Mouse (Mus musculus) limb, embryonic 14.5 days (tissue): ENCODE data around the gene Parm1. TPM values are rescaled to one million over a fixed set of nuclear protein-coding genes. Genes with fewer than 3 reads are reported as not detected.

Experiments
- ATAC-seq: fragments of 200-750 bp; cut with Nextera tagmentation; 2 replicates; pipeline ENCODE4 v1.8.0; 2017; ENCODE audit warnings: low read depth, moderate number of reproducible peaks, moderate TSS enrichment; ENCODE audit not compliant: low FRiP score
- DNase-seq: peaks from one replicate; pipeline ENCODE4 v3.0.0-alpha.2; 2015; ENCODE audit warnings: low spot score
- H3K27ac ChIP-seq: fragments of 300-500 bp; sonication (generic); replicated peaks from 2 replicates; pipeline ENCODE4 v1.5.1; 2014; ENCODE audit warnings: low read depth, mild to moderate bottlenecking, low read length, moderate library complexity, mixed read lengths
- H3K27me3 ChIP-seq: fragments of 300-500 bp; sonication (generic); 2 replicates; pipeline ENCODE4 v1.6.1; 2014; ENCODE audit warnings: low read length, mixed read lengths; ENCODE audit not compliant: control insufficient read depth, insufficient read depth
- H3K36me3 ChIP-seq: fragments of 300-500 bp; sonication (generic); 2 replicates; pipeline ENCODE4 v1.6.1; 2014; ENCODE audit warnings: mild to moderate bottlenecking, low read length, moderate library complexity, mixed read lengths; ENCODE audit not compliant: control insufficient read depth, insufficient read depth
- H3K4me1 ChIP-seq: fragments of 300-500 bp; sonication (generic); 2 replicates; pipeline ENCODE4 v1.6.1; 2014; ENCODE audit warnings: antibody characterized with exemption, low read length, mixed read lengths; ENCODE audit not compliant: control insufficient read depth, insufficient read depth
- H3K4me2 ChIP-seq: fragments of 300-500 bp; sonication (generic); replicated peaks from 2 replicates; pipeline ENCODE4 v1.6.1; 2014; ENCODE audit warnings: low read depth, mild to moderate bottlenecking, low read length, moderate library complexity; ENCODE audit not compliant: severe bottlenecking
- H3K4me3 ChIP-seq: fragments of 300-500 bp; sonication (generic); replicated peaks from 2 replicates; pipeline ENCODE4 v1.5.1; 2014; ENCODE audit warnings: low read length
- H3K9ac ChIP-seq: fragments of 300-500 bp; sonication (generic); 2 replicates; pipeline ENCODE4 v1.6.1; 2014; ENCODE audit warnings: mild to moderate bottlenecking, low read depth, low read length, moderate library complexity; ENCODE audit not compliant: severe bottlenecking
- H3K9me3 ChIP-seq: fragments of 300-500 bp; sonication (generic); 2 replicates; pipeline ENCODE4 v1.6.1; 2016; ENCODE audit warnings: low read length; ENCODE audit not compliant: control insufficient read depth
- POLR2A ChIP-seq: fragments of 200-500 bp; IDR thresholded peaks from 2 replicates; pipeline ENCODE4 v1.8.0; 2012; ENCODE audit warnings: inconsistent platforms, mild to moderate bottlenecking, moderate library complexity, borderline replicate concordance; ENCODE audit not compliant: insufficient read depth, insufficient read length; ENCODE audit errors: extremely low read depth
- WGBS: fragments of 180-500 bp; shearing (Covaris S2); extraction: QIAGEN DNeasy Blood & Tissue Kit; methylation state at CpG from one replicate; pipeline ENCODE4 v1.1.7; 2014; 5-methylcytosine and 5-hydroxymethylcytosine counted together
- polyA plus RNA-seq, 2 experiments: library from polyadenylated mRNA; depleted of rRNA in 1 of 2; stranded (reverse) in 1 of 2; unstranded in 1 of 2; fragments of >200 nt; fragmentation: Nextera tagmentation in 1 of 2; extraction: Ambion mirVana in 1 of 2; gene quantifications; 2 replicates each; pipeline versions ENCODE4 v1.2.1 to v1.2.3; 2012 to 2014

Parm1 gene
- polyA plus RNA-seq, 2 experiments = 20.8 to 27.0 TPM

GRCm38 (mm10) chr5:91618661-91619173 lies 101.3 kb downstream of the Parm1 start:
- Histone ChIP-seq H3K4me2 (no peak overlapping the region), H3K4me3 (no peak overlapping the region), H3K9ac (no peak overlapping the region), H3K27me3 (no peaks in the 10 kb centered on the region), H3K36me3 (no peaks in the 10 kb centered on the region), H3K27ac (no peak overlapping the region), H3K4me1 (peaks cover 8% of the 10 kb centered on the region; the same call in 1 of the 2 replicates), H3K9me3 (no peaks in the 10 kb centered on the region)
- 77% methylated on average over 4 of the region's 4 CpGs for WGBS
- ATAC-seq = no peak
- no peak for TF ChIP-seq POLR2A
- no peak for DNase-seq

GRCm38 (mm10) chr5:91621197-91621596 lies 103.8 kb downstream of the Parm1 start:
- DNase-seq (no peak), ATAC-seq (no peak)
- Histone ChIP-seq H3K27ac (no peak overlapping the region), H3K4me1 (peaks cover 8% of the 10 kb centered on the region; the same call in 1 of the 2 replicates), H3K9ac (no peak overlapping the region), H3K4me3 (no peak overlapping the region), H3K36me3 (no peaks in the 10 kb centered on the region), H3K9me3 (no peaks in the 10 kb centered on the region), H3K27me3 (no peaks in the 10 kb centered on the region), H3K4me2 (no peak overlapping the region)
- WGBS = 85% methylated on average over 6 of the region's 6 CpGs
- no peak for TF ChIP-seq POLR2A

DNA sequence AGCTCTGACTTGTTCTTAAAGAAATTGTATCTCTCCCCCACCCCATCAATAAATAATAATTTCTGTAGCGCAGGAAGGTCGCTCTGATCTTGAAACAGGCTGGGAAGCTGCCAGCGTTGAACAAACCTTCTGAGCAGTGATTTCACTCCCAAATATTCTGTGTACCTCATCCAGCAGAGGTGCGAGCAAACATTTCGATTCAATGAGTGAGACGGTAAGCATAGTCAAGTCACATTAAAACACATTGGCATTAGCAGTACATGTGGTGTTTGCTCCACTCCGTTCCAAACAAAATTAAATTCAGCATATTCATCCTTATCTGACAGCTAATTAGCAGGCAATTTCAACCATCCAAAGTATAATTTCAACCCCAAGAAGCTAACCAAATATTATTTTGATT lies 109.4 kb downstream of the Parm1 start:
- Histone ChIP-seq H3K9ac (no peak overlapping the region), H3K4me3 (no peak overlapping the region), H3K36me3 (no peaks in the 10 kb centered on the region), H3K27ac (no peak overlapping the region), H3K4me1 (no peaks in the 10 kb centered on the region), H3K9me3 (no peaks in the 10 kb centered on the region), H3K4me2 (no peak overlapping the region), H3K27me3 (no peaks in the 10 kb centered on the region)
- WGBS = 91% methylated on average over 7 of the region's 7 CpGs
- DNase-seq (no peak), ATAC-seq (no peak)
- no peak for TF ChIP-seq POLR2A

- 54% methylated on average over 5 of the region's 5 CpGs for WGBS
- ATAC-seq = no peak
- peak; percentile 37 for DNase-seq
- no peak overlapping the region for H3K4me2 ChIP-seq
- no peak overlapping the region for H3K9ac ChIP-seq
- TF ChIP-seq POLR2A = no peak
- H3K36me3 ChIP-seq = no peaks in the 10 kb centered on the region
- no peak overlapping the region for H3K4me3 ChIP-seq
- H3K27ac ChIP-seq = no peak overlapping the region
- H3K27me3 ChIP-seq = no peaks in the 10 kb centered on the region
- H3K4me1 ChIP-seq = no peaks in the 10 kb centered on the region
- no peaks in the 10 kb centered on the region for H3K9me3 ChIP-seq
These were observed 112.1 kb downstream of the Parm1 start for GRCm38 (mm10) chr5:91629472-91629871.

GRCm38 (mm10) chr5:91651330-91651729 lies 133.9 kb downstream of the Parm1 start:
- WGBS = 80% methylated on average over 4 of the region's 4 CpGs
- Histone ChIP-seq H3K4me2 (no peak overlapping the region), H3K4me3 (no peak overlapping the region), H3K27me3 (no peaks in the 10 kb centered on the region), H3K4me1 (no peaks in the 10 kb centered on the region), H3K9ac (no peak overlapping the region), H3K9me3 (no peaks in the 10 kb centered on the region), H3K27ac (no peak overlapping the region), H3K36me3 (no peaks in the 10 kb centered on the region)
- no peak for ATAC-seq
- TF ChIP-seq POLR2A = no peak
- no peak for DNase-seq
